Mouse (Mus musculus) CH12.LX (cell line): Measurements from ENCODE around the gene St6galnac6. TPM values are rescaled to one million over a fixed set of nuclear protein-coding genes. Genes with fewer than 3 reads are reported as not detected.

Experiments used
- DNase-seq: peaks from one replicate; pipeline ENCODE4 v3.0.0-alpha.2; 2013; ENCODE audit errors: extremely low read depth
- H3K27ac ChIP-seq: 2 replicates; pipeline ENCODE4 v1.5.1; 2012; ENCODE audit warnings: low read depth, mild to moderate bottlenecking, control low read depth, moderate library complexity; ENCODE audit not compliant: insufficient read depth
- H3K27me3 ChIP-seq: replicated peaks from 2 replicates; pipeline ENCODE3; 2012; ENCODE audit warnings: inconsistent platforms
- H3K36me3 ChIP-seq, 2 experiments: replicated peaks in 1 of 2; 2 replicates each; pipeline versions ENCODE3 to v1.6.1; 2012; ENCODE audit warnings: inconsistent platforms in 1 of 2, low read length in 1 of 2, mild to moderate bottlenecking in 1 of 2, mixed read lengths in 1 of 2, moderate library complexity in 1 of 2; ENCODE audit not compliant: control insufficient read depth in 1 of 2, insufficient read depth in 1 of 2
- H3K4me1 ChIP-seq, 2 experiments: 2 replicates each; pipeline ENCODE4 v1.6.1; 2012; ENCODE audit warnings: inconsistent platforms in 1 of 2, moderate library complexity in 1 of 2; ENCODE audit not compliant: insufficient read depth in 2 of 2, control insufficient read depth in 1 of 2
- H3K4me2 ChIP-seq: 2 replicates; pipeline ENCODE4 v1.6.1; 2012; ENCODE audit warnings: low read depth, mild to moderate bottlenecking, control low read depth; ENCODE audit not compliant: poor library complexity, insufficient read depth, severe bottlenecking
- H3K4me3 ChIP-seq, 3 experiments: fragments of 150-350 bp in 1 of 3; sonication (generic) in 1 of 3; replicated peaks in 1 of 3; 2 replicates each; pipeline versions ENCODE3 to v1.5.1; 2011 to 2012; ENCODE audit warnings: low read depth in 2 of 3, low read length in 2 of 3, mild to moderate bottlenecking in 2 of 3, moderate library complexity in 2 of 3, control low read depth in 1 of 3, improper control_type of control experiment in 1 of 3, inconsistent platforms in 1 of 3, mixed read lengths in 1 of 3; ENCODE audit not compliant: poor library complexity in 1 of 3
- H3K79me2 ChIP-seq: replicated peaks from 2 replicates; pipeline ENCODE4 v1.6.1; 2012; ENCODE audit warnings: mild to moderate bottlenecking, moderate library complexity; ENCODE audit not compliant: control insufficient read depth, poor library complexity, insufficient read depth, severe bottlenecking; ENCODE audit errors: extremely low read depth
- H3K9ac ChIP-seq: 2 replicates; pipeline ENCODE4 v1.6.1; 2012; ENCODE audit warnings: low read depth, mild to moderate bottlenecking, control low read depth, moderate library complexity; ENCODE audit not compliant: insufficient read depth
- H3K9me3 ChIP-seq: replicated peaks from 2 replicates; pipeline ENCODE3; 2012; ENCODE audit warnings: low read length, inconsistent platforms, mixed read lengths
- BHLHE40 ChIP-seq: IDR thresholded peaks from 2 replicates; pipeline ENCODE4 v1.6.1; 2011; ENCODE audit warnings: mild to moderate bottlenecking, low read depth, low read length, improper control_type of control experiment
- CHD1 ChIP-seq: IDR thresholded peaks from 2 replicates; pipeline ENCODE4 v1.6.1; 2012; ENCODE audit warnings: low read depth, low read length, improper control_type of control experiment, inconsistent platforms
- CHD2 ChIP-seq: IDR thresholded peaks from 2 replicates; pipeline ENCODE4 v1.6.1; 2011; ENCODE audit warnings: low read length, improper control_type of control experiment
- CTCF ChIP-seq, 2 experiments: IDR thresholded peaks in 1 of 2; conservative IDR thresholded peaks in 1 of 2; 2 replicates each; pipeline ENCODE4 v1.5.1; 2011 to 2012; ENCODE audit warnings: low read depth in 2 of 2, low read length in 2 of 2, improper control_type of control experiment in 1 of 2, inconsistent platforms in 1 of 2, mild to moderate bottlenecking in 1 of 2, moderate library complexity in 1 of 2
- ELF1 ChIP-seq: IDR thresholded peaks from 2 replicates; pipeline ENCODE4 v1.6.1; 2014; ENCODE audit warnings: low read depth, mild to moderate bottlenecking, inconsistent platforms, low read length, improper control_type of control experiment
- ETS1 ChIP-seq: conservative IDR thresholded peaks from 2 replicates; pipeline ENCODE4 v1.6.1; 2012; ENCODE audit warnings: low read depth, mild to moderate bottlenecking, inconsistent platforms, low read length, improper control_type of control experiment, moderate library complexity
- HCFC1 ChIP-seq: IDR thresholded peaks from 2 replicates; pipeline ENCODE4 v1.6.1; 2012; ENCODE audit warnings: low read depth, mild to moderate bottlenecking, inconsistent platforms, low read length, improper control_type of control experiment
- IRF4 ChIP-seq: IDR thresholded peaks from 2 replicates; pipeline ENCODE4 v1.6.1; 2014; ENCODE audit warnings: low read depth, mild to moderate bottlenecking, inconsistent platforms, low read length, improper control_type of control experiment
- JUN ChIP-seq: IDR thresholded peaks from 2 replicates; pipeline ENCODE4 v1.6.1; 2011; ENCODE audit warnings: low read depth, mild to moderate bottlenecking, low read length, improper control_type of control experiment, moderate library complexity; ENCODE audit not compliant: insufficient read depth
- KAT2A ChIP-seq: IDR thresholded peaks from 2 replicates; pipeline ENCODE4 v1.6.1; 2012; ENCODE audit warnings: low read length, improper control_type of control experiment, inconsistent platforms; ENCODE audit not compliant: insufficient replicate concordance
- MAFK ChIP-seq: IDR thresholded peaks from 2 replicates; pipeline ENCODE4 v1.6.1; 2011; ENCODE audit warnings: low read length, improper control_type of control experiment; ENCODE audit not compliant: insufficient replicate concordance
- MAZ ChIP-seq: IDR thresholded peaks from 2 replicates; pipeline ENCODE4 v1.6.1; 2012; ENCODE audit warnings: low read depth, mild to moderate bottlenecking, inconsistent platforms, low read length, improper control_type of control experiment, moderate library complexity
- MEF2A ChIP-seq: IDR thresholded peaks from 2 replicates; pipeline ENCODE4 v1.6.1; 2014; ENCODE audit warnings: low read depth, mild to moderate bottlenecking, inconsistent platforms, low read length, improper control_type of control experiment, borderline replicate concordance
- MYC ChIP-seq: IDR thresholded peaks from 2 replicates; pipeline ENCODE4 v1.6.1; 2011; ENCODE audit warnings: low read depth, mild to moderate bottlenecking, improper control_type of control experiment, low read length
- NRF1 ChIP-seq: IDR thresholded peaks from 2 replicates; pipeline ENCODE4 v1.6.1; 2014; ENCODE audit warnings: low read depth, mild to moderate bottlenecking, inconsistent platforms, low read length, improper control_type of control experiment, moderate library complexity
- POLR2A ChIP-seq: IDR thresholded peaks from 2 replicates; pipeline ENCODE4 v1.6.1; 2011; ENCODE audit warnings: low read depth, mild to moderate bottlenecking, improper control_type of control experiment, low read length
- POLR2AphosphoS2 ChIP-seq: IDR thresholded peaks from 2 replicates; pipeline ENCODE4 v1.6.1; 2011; ENCODE audit warnings: low read depth, low read length, improper control_type of control experiment
- SMC3 ChIP-seq: IDR thresholded peaks from 2 replicates; pipeline ENCODE4 v1.6.1; 2011; ENCODE audit warnings: low read depth, low read length, improper control_type of control experiment
- TCF12 ChIP-seq: IDR thresholded peaks from 2 replicates; pipeline ENCODE4 v1.6.1; 2014; ENCODE audit warnings: low read depth, mild to moderate bottlenecking, inconsistent platforms, low read length, improper control_type of control experiment
- USF1 ChIP-seq: IDR thresholded peaks from 2 replicates; pipeline ENCODE4 v1.6.1; 2014; ENCODE audit warnings: low read depth, mild to moderate bottlenecking, inconsistent platforms, low read length, improper control_type of control experiment
- USF2 ChIP-seq: conservative IDR thresholded peaks from 2 replicates; pipeline ENCODE4 v1.6.1; 2011; ENCODE audit warnings: low read depth, low read length, improper control_type of control experiment
- ZKSCAN1 ChIP-seq: IDR thresholded peaks from 2 replicates; pipeline ENCODE4 v1.6.1; 2012; ENCODE audit warnings: low read depth, inconsistent platforms, low read length, improper control_type of control experiment, borderline replicate concordance
- ZNF384 ChIP-seq: IDR thresholded peaks from 2 replicates; pipeline ENCODE4 v1.6.1; 2012; ENCODE audit warnings: low read depth, low read length, improper control_type of control experiment, inconsistent platforms
- dilution Hi-C: fragments of 300-500 bp; cut with MboI; formaldehyde crosslinking; loops from 2 replicates; pipeline ENCODE4 v1.14.3; 2020; ENCODE audit warnings: low sequenced_read_pairs; ENCODE audit not compliant: extremely low pct_unique_long_range_greater_than_20kb, extremely low pct_ligation_motif_present
- in situ Hi-C: fragments of 300-500 bp; cut with MboI; formaldehyde crosslinking; loops from 3 replicates; pipeline ENCODE4 v1.14.3; 2019; ENCODE audit warnings: low sequenced_read_pairs, low pct_ligation_motif_present, low pct_unique_long_range_greater_than_20kb, mixed read lengths
- polyA plus RNA-seq: library from polyadenylated mRNA; unstranded; fragments of >175 nt; gene quantifications from 2 replicates; pipeline ENCODE4 v1.2.1, GENCODE M21; 2012; ENCODE audit warnings: low read depth; ENCODE audit not compliant: insufficient read length
- total RNA-seq, 2 experiments: library from RNA; depleted of rRNA; stranded (reverse); fragments of 300-350 nt in 1 of 2; fragments of >200 nt in 1 of 2; gene quantifications; 2 replicates each; pipeline ENCODE4 v1.2.3; 2012 to 2014

Gene St6galnac6
- total and polyA plus RNA-seq, 3 experiments: 12.9 to 13.9 (median 13.3) TPM

GRCm38 (mm10) chr2:32655826-32656225 lies 56.3 kb downstream of the St6galnac6 start:
- no peak overlapping the region for H3K4me2 ChIP-seq
- DNase-seq: peak; percentile 52
- dilution Hi-C loops: no loop called here
- H3K79me2 ChIP-seq: no peaks in the 10 kb centered on the region
- H3K27ac ChIP-seq: peak overlapping the region; percentile 26; the same call in 1 of the 2 replicates
- H3K36me3 ChIP-seq: no peaks in the 10 kb centered on the region
- peaks cover 13 to 34% of the 10 kb centered on the region in 2 experiments for H3K4me1 ChIP-seq
- H3K4me3 ChIP-seq: peak overlapping the region in 1 of 3 experiments; percentile 15
- H3K9ac ChIP-seq: no peak overlapping the region
- in situ Hi-C loops: no loop called here
- no peak for TF ChIP-seq ZKSCAN1
- TF ChIP-seq ELF1: peak; percentile 56; the same call in 1 of the 2 replicates
- peak; percentile 36 for TF ChIP-seq ETS1
- 0 out of 2 replicates have a peak, but pooled peaks have one; percentile 31 for TF ChIP-seq MEF2A
- TF ChIP-seq IRF4: peak; percentile 49; the same call in 1 of the 2 replicates
- TF ChIP-seq TCF12: peak; percentile 50; the same call in 1 of the 2 replicates
- peak; percentile 35; the same call in 1 of the 2 replicates for TF ChIP-seq HCFC1
- TF ChIP-seq BHLHE40: peak; percentile 53
- peak; percentile 50 for TF ChIP-seq CHD2
- no peak for TF ChIP-seq POLR2AphosphoS2
- TF ChIP-seq, all 38 proteins: peak for 8
- Histone ChIP-seq H3K27me3 (no peaks in the 10 kb centered on the region), H3K9me3 (no peaks in the 10 kb centered on the region)

- no peaks in the 10 kb centered on the region for H3K9me3 ChIP-seq
- H3K36me3 ChIP-seq: no peaks in the 10 kb centered on the region
- in situ Hi-C loops (no loop called here), dilution Hi-C loops (no loop called here)
- no peaks in the 10 kb centered on the region for H3K27me3 ChIP-seq
- DNase-seq: no peak
- no peak overlapping the region for H3K4me3 ChIP-seq
- H3K4me1 ChIP-seq: peaks cover 17 to 50% of the 10 kb centered on the region in 2 experiments
- no peak for TF ChIP-seq CTCF (conservative IDR thresholded peaks at IDR 0.05 in 1 of 2, IDR thresholded peaks at IDR 0.05 in 1 of 2; ENCODE audit: low read depth in 2 of 2, low read length in 2 of 2)
- no peak for TF ChIP-seq USF1
- TF ChIP-seq NRF1: no peak
- no peak for TF ChIP-seq CHD1
- TF ChIP-seq USF2: no peak
- TF ChIP-seq KAT2A: no peak
- no peak for TF ChIP-seq BHLHE40
- TF ChIP-seq MAZ: no peak
- no peak for TF ChIP-seq JUN
- TF ChIP-seq SMC3: no peak
- no peak for TF ChIP-seq ZNF384
- TF ChIP-seq MYC: no peak
- no peak for TF ChIP-seq POLR2AphosphoS2
- TF ChIP-seq POLR2A: no peak
- TF ChIP-seq MAFK: no peak
- H3K79me2 ChIP-seq: no peaks in the 10 kb centered on the region
- H3K27ac ChIP-seq: no peak overlapping the region
- no peak overlapping the region for H3K9ac ChIP-seq
- no peak overlapping the region for H3K4me2 ChIP-seq
Observed at GRCm38 (mm10) chr2:32658873-32659272, 59.4 kb downstream of the St6galnac6 start.
